Comparison of ENCODE assay signal across 7 mouse cellular contexts in genomic region chr6:143219347-143219746, GRCm38 (mm10). TPM values are rescaled to one million over a fixed set of nuclear protein-coding genes. Genes with fewer than 3 reads are reported as not detected.
DNase-seq lines count a peak whose midpoint lies in the region; ATAC-seq and TF ChIP-seq lines count a peak whose summit lies in the region.

No protein-coding gene starts in this region.

- DNase-seq in CH12.LX (ENCODE audit: extremely low read depth) (peak; percentile 85), Patski (ENCODE audit: low read depth, low spot score) (peak; percentile 19)
- peak; percentile 53 for DNase-seq in heart, postnatal 0 days (ENCODE audit: low spot score)
- peak; percentile 44 to 86 for DNase-seq in layer of hippocampus, adult 18-20 months (ENCODE audit: low spot score in 2 of 2)
- peak; percentile 82 for DNase-seq in lung, postnatal 14 days
- DNase-seq in right cerebral cortex, adult 18-20 months: peak; percentile 72

- 3% methylated on average over 5 of the region's 5 CpGs for WGBS in heart, postnatal 0 days

- dilution Hi-C loops in CH12.LX (cut with MboI; ENCODE audit: extremely low pct_ligation_motif_present, extremely low pct_unique_long_range_greater_than_20kb, low sequenced_read_pairs): no loop called here

- TF ChIP-seq RAD21 in CH12.LX (IDR thresholded peaks at IDR 0.05; ENCODE audit: low read depth, low read length): peak; percentile 94

- H3K9me3 ChIP-seq in CH12.LX (replicated peaks; ENCODE audit: low read length): peaks cover 14% of the 10 kb centered on the region
- peaks cover 8% of the 10 kb centered on the region; the same call in 1 of the 2 replicates for H3K9me3 ChIP-seq in heart, postnatal 0 days (replicated peaks; ENCODE audit: control insufficient read depth, low read length)

- no peaks in the 10 kb centered on the region for H3K36me3 ChIP-seq in CH12.LX (replicated peaks in 1 of 2; ENCODE audit: control insufficient read depth in 1 of 2, insufficient read depth in 1 of 2, low read length in 1 of 2)
- H3K36me3 ChIP-seq in heart, postnatal 0 days (replicated peaks; ENCODE audit: control insufficient read depth, insufficient read depth, low read length): no peaks in the 10 kb centered on the region

- in situ Hi-C loops in CH12.LX (cut with MboI; ENCODE audit: low pct_ligation_motif_present, low pct_unique_long_range_greater_than_20kb, low sequenced_read_pairs) (no loop called here), Patski (cut with MboI; ENCODE audit: low pct_unique_long_range_greater_than_20kb) (no loop called here)

- H3K4me3 ChIP-seq in CH12.LX (replicated peaks in 1 of 3; ENCODE audit: low read depth in 2 of 3, low read length in 2 of 3, poor library complexity in 1 of 3): no peak overlapping the region
- no peak overlapping the region for H3K4me3 ChIP-seq in cortical plate, adult 2 months (ENCODE audit: insufficient read depth, low read length)
- H3K4me3 ChIP-seq in heart, postnatal 0 days (ENCODE audit: low read depth, low read length): no peak overlapping the region

- no peaks in the 10 kb centered on the region; the same call in 1 of the 2 replicates for H3K79me2 ChIP-seq in CH12.LX (replicated peaks; ENCODE audit: control insufficient read depth, extremely low read depth, insufficient read depth, poor library complexity, severe bottlenecking)

- no peak for TF ChIP-seq EP300 in CH12.LX (IDR thresholded peaks at IDR 0.05; ENCODE audit: low read length)
- TF ChIP-seq EP300 in heart, postnatal 0 days (IDR thresholded peaks at IDR 0.05; ENCODE audit: low read depth): no peak

- H3K27me3 ChIP-seq in CH12.LX (replicated peaks) (no peaks in the 10 kb centered on the region), Patski (no peaks in the 10 kb centered on the region)
- H3K27me3 ChIP-seq in heart, postnatal 0 days (ENCODE audit: control insufficient read depth, insufficient read depth, low read length): no peaks in the 10 kb centered on the region

- TF ChIP-seq CTCF in CH12.LX (conservative IDR thresholded peaks at IDR 0.05 in 1 of 2, IDR thresholded peaks at IDR 0.05 in 1 of 2; ENCODE audit: low read depth in 2 of 2, low read length in 2 of 2) (peak; percentile 83), Patski (IDR thresholded peaks at IDR 0.05) (peak; percentile 61)
- peak; percentile 61 for TF ChIP-seq CTCF in cortical plate, adult 2 months (IDR thresholded peaks at IDR 0.05; ENCODE audit: extremely low read depth, insufficient read depth, low read length)
- TF ChIP-seq CTCF in heart, postnatal 0 days (IDR thresholded peaks at IDR 0.05; ENCODE audit: low read depth): peak; percentile 76

- no peak for TF ChIP-seq POLR2A in CH12.LX (IDR thresholded peaks at IDR 0.05; ENCODE audit: low read depth, low read length)
- no peak for TF ChIP-seq POLR2A in cortical plate, adult 2 months (IDR thresholded peaks at IDR 0.05; ENCODE audit: extremely low read depth, insufficient read depth, low read length)

- no peak overlapping the region for H3K9ac ChIP-seq in CH12.LX (ENCODE audit: insufficient read depth, low read depth)
- H3K9ac ChIP-seq in heart, postnatal 0 days (replicated peaks; ENCODE audit: low read depth, low read length): no peak overlapping the region

- peaks cover 0 to 24% of the 10 kb centered on the region in 2 experiments; a peak in 2 of 4 replicates for H3K4me1 ChIP-seq in CH12.LX (ENCODE audit: control insufficient read depth in 1 of 2, insufficient read depth in 2 of 2)
- H3K4me1 ChIP-seq in cortical plate, adult 2 months (ENCODE audit: control insufficient read depth, insufficient read depth, low read length): no peaks in the 10 kb centered on the region
- H3K4me1 ChIP-seq in heart, postnatal 0 days (ENCODE audit: control insufficient read depth, insufficient read depth): no peaks in the 10 kb centered on the region

- peak; percentile 65 for ATAC-seq in Patski
- ATAC-seq in heart, postnatal 0 days (ENCODE audit: insufficient read depth, low read depth): peak; percentile 36; the same call in 1 of the 2 replicates

- CTCF ChIA-PET in Patski (lab: Charles Lee): interaction anchor here (0.9 to 2.1 kb wide), 7 partner anchors 9 to 72 kb away, joined by 3 to 8 read pairs (median 4); no protein-coding TSS in a partner anchor

- no peak overlapping the region; the same call in 1 of the 2 replicates for H3K4me2 ChIP-seq in CH12.LX (ENCODE audit: insufficient read depth, low read depth, poor library complexity, severe bottlenecking)
- H3K4me2 ChIP-seq in heart, postnatal 0 days (ENCODE audit: low read depth, low read length): no peak overlapping the region

- H3K27ac ChIP-seq in CH12.LX (ENCODE audit: insufficient read depth, low read depth): no peak overlapping the region
- no peak overlapping the region for H3K27ac ChIP-seq in cortical plate, adult 2 months (ENCODE audit: insufficient read depth, low read length)
- H3K27ac ChIP-seq in heart, postnatal 0 days (ENCODE audit: low read depth): no peak overlapping the region

- POLR2A ChIA-PET in Patski (lab: Charles Lee): no interaction called here

TF ChIP-seq in CH12.LX, 34 proteins besides CTCF, POLR2A, EP300 and RAD21:
- TF ChIP-seq ZNF384 (IDR thresholded peaks at IDR 0.05; ENCODE audit: low read depth, low read length) (peak; percentile 82), USF1 (IDR thresholded peaks at IDR 0.05; ENCODE audit: low read depth, low read length) (no peak), JUN (IDR thresholded peaks at IDR 0.05; ENCODE audit: insufficient read depth, low read depth, low read length) (no peak), JUND (conservative IDR thresholded peaks at IDR 0.05; ENCODE audit: low read depth, low read length) (no peak), ZMIZ1 (IDR thresholded peaks at IDR 0.05; ENCODE audit: low read depth, low read length) (no peak), ZC3H11A (IDR thresholded peaks at IDR 0.05; ENCODE audit: low read depth, low read length) (peak; percentile 40; the same call in 1 of the 2 replicates), UBTF (IDR thresholded peaks at IDR 0.05; ENCODE audit: low read depth, low read length) (no peak), SMC3 (IDR thresholded peaks at IDR 0.05; ENCODE audit: low read depth, low read length) (peak; percentile 66), NRF1 (IDR thresholded peaks at IDR 0.05; ENCODE audit: low read depth, low read length) (no peak), SIN3A (IDR thresholded peaks at IDR 0.05; ENCODE audit: low read length) (no peak), MXI1 (IDR thresholded peaks at IDR 0.05; ENCODE audit: low read depth, low read length) (no peak), TCF12 (IDR thresholded peaks at IDR 0.05; ENCODE audit: low read depth, low read length) (no peak), HCFC1 (IDR thresholded peaks at IDR 0.05; ENCODE audit: low read depth, low read length) (no peak), CHD2 (IDR thresholded peaks at IDR 0.05; ENCODE audit: low read length) (no peak), PAX5 (IDR thresholded peaks at IDR 0.05; ENCODE audit: low read length) (no peak), KAT2A (IDR thresholded peaks at IDR 0.05; ENCODE audit: insufficient replicate concordance, low read length) (no peak), ETS1 (conservative IDR thresholded peaks at IDR 0.05; ENCODE audit: low read depth, low read length) (no peak), CHD1 (IDR thresholded peaks at IDR 0.05; ENCODE audit: low read depth, low read length) (no peak), MAZ (IDR thresholded peaks at IDR 0.05; ENCODE audit: low read depth, low read length) (no peak), ZKSCAN1 (IDR thresholded peaks at IDR 0.05; ENCODE audit: borderline replicate concordance, low read depth, low read length) (no peak)
TF ChIP-seq in CH12.LX: peak in this region for 3.

RNA-seq across cellular contexts. Expression of gene Etnk1, which starts 52.3 kb away (rescaled TPM):
- total RNA-seq in CH12.LX (2012; rRNA removed) (27.0 and 27.1 TPM in 2 replicates), CH12.LX (2014; rRNA removed) (33.4 and 35.1 TPM in 2 replicates)
- polyA plus RNA-seq in CH12.LX (2012; ENCODE audit: insufficient read length, low read depth) (28.4 and 32.8 TPM in 2 replicates), Patski (2021) (42.2 TPM)
- polyA plus RNA-seq in cortical plate, adult 2 months (2012; rRNA removed): 172 and 174 TPM in 2 replicates
- 20.6 and 22.0 TPM in 2 replicates for total RNA-seq in heart, postnatal 0 days (2014; rRNA removed; ENCODE audit: low replicate concordance)
- 7.0 and 7.4 TPM in 2 replicates for polyA plus RNA-seq in heart, postnatal 0 days (2015; fragmentation: Nextera tagmentation; extraction: Ambion mirVana)
- 100 to 1,000 TPM; 170 to 175 TPM for total RNA-seq in layer of hippocampus, adult 18-20 months (2021)

Comparison
In these comparisons a context has a peak if more than half of its experiments do, and no peak if none do; other contexts are left out.
1. DNase-seq: peak in every context shown above with its lines; median percentile 85 in CH12.LX; 82 in lung, postnatal 14 days; 72 in right cerebral cortex, adult 18-20 months; 65 in layer of hippocampus, adult 18-20 months; 53 in heart, postnatal 0 days; 19 in Patski.